Mouse (Mus musculus): ENCODE data around the gene 4933402N22Rik.
"Not testable (repeated sequence)": the region's sequence is repeated elsewhere in the genome, so short reads cannot be mapped to it uniquely, and the experiment has no call there.

The 4933402N22Rik gene

GRCm38 (mm10) chr5:11917743-11918142 is at the start of gene 4933402N22Rik:
4933402N22Rik (plus strand) TSS chr5:11918043.
- DNase-seq (ENCODE audit: low spot score in 2 of 2): not testable (repeated sequence)

DNA sequence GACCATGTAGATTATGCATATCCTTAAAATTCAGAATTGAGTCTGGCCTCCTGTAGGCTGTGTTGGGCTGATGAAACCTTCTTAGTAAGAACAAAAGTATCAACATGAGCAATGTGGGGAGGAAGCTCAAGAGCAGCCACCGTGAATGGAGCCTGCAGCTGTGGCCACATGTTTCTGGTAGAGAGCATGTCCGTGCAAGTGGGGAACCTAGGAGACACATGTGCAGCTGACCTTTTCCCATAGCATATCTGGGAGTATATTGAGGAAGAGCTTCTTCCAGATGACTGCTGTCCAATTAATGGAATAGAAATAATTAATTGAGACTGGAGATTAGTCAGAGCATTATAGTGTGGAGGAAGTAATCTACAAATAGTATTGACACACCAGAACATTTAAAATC is 5.9 kb downstream of the 4933402N22Rik start:
- DNase-seq (ENCODE audit: low spot score in 2 of 2): not testable (repeated sequence)
